Mouse (Mus musculus) layer of hippocampus, adult 8-10 months (tissue): ENCODE measurements around the gene Mettl3. TPM values are rescaled to one million over a fixed set of nuclear protein-coding genes. Genes with fewer than 3 reads are reported as not detected.
A peak's percentile ranks its signal among the peaks of the same experiment; 100 is the strongest.
"Not testable (repeated sequence)": the region's sequence is repeated elsewhere in the genome, so short reads cannot be mapped to it uniquely, and the experiment has no call there.

Experiments used
- DNase-seq, 2 experiments: peaks; one replicate each; pipeline ENCODE4 v3.0.0; 2022; ENCODE audit warnings: low spot score in 2 of 2
- total RNA-seq, 4 experiments: library from RNA; stranded (reverse); gene quantifications; 2 replicates each; pipeline ENCODE4 v1.2.4; 2022

Mettl3 gene
- total RNA-seq = 10 to 100 TPM; 35.5 to 54.7 (median 43.9) TPM

DNA sequence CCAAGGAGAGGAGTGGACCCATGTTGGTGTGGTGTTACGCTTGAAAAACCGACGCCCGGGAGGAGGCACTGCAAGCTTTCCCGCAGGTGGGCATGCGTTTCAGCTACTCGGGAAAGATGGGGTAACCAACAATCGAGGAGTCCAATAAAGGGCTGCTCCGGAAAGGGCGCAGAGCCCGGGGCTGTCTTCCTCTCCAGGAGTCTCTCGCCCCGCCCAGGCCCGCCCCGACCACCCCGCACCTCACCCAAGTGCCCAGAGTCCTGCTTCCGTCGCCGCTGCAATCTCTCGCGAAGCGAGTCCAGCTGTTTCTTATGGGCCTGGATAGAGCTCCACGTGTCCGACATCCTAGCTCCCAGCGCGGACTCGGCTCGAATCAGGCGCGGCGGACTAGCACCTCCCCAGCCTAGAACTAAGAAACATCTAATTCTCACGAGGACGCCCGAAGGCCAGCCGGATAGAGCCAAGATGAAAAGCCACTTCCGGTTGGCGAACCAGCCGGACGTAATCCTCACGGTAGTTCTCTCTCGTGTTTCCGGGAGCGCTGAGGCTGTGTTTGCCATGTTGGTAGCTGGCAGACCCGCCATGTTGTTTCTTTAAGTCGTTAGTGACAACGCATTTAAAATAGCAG lies at the start of gene Mettl3:
TSS of gene Mettl3 (minus strand) at position 485 of the 628 bp plus-strand sequence.
- peak; percentile 89 to 92 for DNase-seq

DNA sequence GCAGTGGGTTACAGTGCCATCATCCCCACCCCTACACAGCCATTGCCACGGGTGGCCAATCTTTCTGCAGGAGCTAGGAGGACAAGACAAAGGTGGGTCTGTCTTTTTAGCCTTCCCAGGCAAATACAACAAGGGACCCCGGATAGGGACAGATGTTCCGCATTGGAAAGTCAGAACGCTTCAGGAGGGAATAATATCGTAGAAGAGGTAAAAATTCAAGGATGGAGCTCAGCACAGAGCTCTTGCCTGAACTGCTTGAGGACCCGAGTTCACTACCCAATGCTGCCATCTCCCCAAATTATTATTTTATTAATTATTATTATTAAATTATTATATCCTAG lies 34.6 kb upstream of the Mettl3 start:
- DNase-seq = no peak

DNA sequence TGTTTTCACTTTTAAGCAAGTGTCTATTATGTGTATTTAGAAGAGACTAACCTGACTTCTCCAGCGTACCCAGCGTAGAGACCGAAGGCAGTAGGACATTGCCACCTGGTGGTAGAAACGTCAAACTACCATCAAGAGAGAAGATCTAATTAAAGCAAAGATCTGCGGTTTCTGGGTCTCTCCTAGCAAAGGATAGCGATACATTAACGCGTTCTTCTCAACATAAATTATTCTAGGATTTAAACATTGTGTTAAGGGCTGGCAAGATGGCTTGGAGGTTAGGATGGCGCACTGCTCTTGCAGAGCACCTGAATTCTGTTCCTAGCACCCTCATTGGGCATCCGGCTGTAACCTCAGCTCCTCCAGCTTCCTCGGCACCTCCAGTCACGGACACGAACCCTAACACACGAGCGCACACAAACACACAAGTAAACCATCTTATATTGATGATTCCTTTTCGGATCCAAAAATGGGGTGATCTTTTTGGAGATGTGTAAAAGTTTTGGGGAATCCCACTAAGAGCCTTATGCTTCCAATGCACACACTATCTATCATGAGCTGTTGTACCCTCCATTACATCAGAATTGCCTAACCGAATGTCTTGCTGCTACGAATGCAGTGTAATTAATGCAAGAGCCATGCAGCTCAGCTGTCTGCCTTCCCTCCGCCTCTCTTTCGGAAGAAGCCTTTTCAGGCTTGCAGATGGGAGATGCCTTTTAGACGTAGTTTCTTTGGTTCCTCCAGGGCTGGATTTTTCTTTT lies 34.0 kb upstream of the Mettl3 start:
- peak; percentile 50 to 71 for DNase-seq

DNA sequence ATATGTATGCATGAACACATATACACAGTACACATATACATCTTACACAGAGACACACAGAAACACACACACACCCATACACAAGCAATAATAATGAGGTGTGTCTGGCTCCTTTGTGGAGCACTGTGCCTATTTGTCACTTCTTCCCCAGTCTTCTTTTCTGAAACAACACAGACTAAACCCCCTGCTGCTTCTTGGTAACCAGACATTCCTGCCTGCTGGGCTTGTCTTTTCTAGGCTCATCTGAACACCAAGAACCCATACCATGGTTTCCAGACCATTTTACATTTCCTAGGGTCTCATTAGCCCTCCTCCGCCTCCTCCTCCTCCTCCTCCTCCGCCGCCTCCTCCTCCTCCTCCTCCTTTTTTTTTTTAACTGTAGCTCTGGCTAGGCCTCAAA lies 27.2 kb upstream of the Mettl3 start:
- no peak for DNase-seq

DNA sequence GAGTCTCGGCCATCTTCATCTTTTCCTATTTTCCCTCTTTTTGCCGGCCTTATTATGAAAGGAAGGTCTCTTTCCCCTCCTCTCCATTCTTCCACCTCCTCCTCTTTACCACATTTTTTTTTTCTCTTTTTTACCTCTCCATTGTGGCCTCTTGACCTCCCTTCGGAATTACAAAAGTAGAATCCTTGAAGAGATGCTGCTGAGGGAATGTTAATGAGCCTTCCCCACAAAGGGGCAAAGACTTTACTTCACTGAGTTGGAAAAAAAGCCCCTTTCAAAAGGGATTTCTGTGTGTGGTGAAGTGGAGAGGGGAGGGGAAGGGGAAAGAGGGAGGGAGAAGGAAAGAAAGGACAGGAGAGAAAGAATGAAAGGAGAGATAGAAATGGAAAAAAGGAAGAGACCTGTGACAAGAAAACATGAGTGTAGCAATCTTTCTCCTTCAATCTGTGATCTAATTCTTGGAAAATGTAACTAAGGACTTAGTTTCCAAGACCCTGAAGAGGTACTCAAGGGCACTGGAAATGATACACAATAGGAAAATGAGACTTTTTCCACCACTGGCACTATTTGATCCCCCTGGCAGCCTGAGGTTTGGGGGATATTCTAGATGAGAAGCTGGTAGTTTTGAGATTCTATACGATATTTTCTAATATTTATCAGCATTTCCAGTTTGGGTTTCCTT lies 26.3 kb upstream of the Mettl3 start:
- DNase-seq = no peak

DNA sequence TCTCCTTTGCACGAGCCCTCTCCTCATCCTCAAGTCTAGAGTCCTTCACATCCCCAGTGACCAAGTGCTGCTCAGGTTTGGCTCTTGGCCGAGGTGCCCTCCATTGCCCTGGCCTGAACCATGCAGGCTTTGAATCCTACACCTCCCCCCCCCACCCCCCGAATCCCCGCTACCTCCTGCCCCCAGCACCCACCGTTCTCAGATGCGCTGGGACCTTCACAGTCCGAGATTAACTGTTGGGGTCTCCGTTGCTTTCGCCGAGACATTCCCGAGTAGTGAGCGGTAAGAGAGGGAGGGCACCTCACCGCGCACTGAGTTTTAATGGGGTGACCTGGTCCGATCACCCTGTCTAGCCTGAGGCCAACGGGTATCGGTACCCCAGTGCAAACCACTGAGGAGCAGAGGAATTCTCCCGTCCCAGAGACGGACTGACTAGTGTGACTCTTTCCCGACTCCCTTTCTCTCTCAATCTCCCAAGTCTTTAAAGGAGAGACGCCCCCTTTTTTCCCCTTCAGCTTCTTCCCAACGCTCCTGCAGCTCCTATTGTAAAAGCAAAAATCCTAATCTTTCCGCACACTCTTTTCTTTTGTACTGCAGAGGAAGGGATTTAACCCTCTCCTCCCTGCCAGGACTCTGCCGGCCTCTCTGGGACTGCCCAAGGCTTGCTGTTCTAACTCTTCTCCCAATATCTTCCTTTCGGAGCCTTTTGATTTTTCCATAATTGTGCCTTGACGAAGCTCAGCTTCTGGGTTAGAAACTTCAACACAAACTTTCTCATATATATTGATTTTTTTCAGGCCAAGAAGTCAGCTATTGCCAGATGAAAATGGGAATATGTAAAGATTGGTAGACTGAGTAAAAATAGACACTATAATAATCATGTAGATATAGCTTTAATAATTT lies 23.2 kb upstream of the Mettl3 start, which contains the start of gene Sall2:
TSS of gene Sall2 (minus strand) at position 853 of the 903 bp plus-strand sequence.
- no peak for DNase-seq

DNA sequence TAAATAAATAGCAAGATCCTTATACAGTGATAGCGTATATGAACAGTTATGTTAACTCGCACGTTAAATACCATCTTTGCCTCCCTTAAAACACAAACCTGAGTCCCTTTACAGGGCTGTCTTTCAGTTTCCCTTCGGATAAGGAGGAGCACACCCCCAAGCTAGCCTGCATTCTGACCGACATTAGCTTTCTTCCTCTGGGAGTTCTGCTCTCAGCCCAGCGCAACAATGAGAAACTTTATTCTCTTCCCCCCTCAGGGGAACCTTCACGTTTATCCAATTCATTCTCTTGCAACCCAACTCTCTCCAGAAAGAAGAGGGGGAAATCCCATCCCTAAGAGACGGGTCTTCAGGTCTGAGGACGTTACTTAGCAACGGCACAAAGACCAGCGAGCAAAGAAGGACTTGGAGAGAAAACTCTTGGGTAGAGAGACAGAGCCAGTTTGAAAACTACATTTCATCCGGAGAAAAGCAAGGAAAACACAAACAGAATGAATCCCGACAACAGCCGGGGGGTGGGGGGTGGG lies 22.5 kb upstream of the Mettl3 start:
- no peak for DNase-seq

DNA sequence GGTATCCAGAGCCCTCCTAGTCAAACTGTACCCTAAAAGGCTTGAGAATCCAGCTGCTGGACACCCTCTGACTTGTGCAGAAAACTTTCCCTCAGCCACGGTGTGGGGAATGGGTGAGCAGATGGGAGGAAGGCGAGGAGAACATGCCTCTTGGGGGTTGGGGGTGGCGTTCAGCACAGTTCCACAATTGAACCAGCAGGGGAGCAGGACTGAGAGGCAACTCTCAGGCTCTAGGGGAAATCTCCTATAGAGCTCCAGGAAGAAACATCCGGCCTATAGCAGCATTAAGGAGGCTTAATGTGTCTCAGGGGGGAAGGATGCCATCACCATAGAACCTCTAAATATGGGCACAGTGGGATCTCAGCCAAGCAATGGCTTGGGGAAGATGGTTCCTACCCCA lies 21.0 kb upstream of the Mettl3 start:
- no peak for DNase-seq

DNA sequence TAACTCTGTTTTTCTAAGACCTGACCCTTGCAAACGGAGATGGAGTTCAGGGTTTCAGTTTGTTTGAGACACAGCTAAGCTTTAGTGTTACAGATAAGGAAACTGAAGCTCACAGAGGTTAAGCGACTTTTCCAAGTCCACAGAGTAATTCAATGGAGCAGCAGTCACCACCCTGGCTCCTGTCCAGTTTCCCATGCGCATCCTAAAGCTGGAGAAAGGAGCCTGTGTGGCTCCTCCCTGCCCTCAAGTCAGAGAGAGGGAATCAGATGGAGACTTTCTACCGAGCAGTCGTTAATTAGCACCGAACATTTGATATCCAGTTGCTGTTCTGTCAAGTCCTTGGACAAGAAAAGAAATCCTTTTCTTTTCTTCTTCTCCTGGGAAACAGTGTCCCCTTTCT lies 14.4 kb upstream of the Mettl3 start:
- DNase-seq = no peak

DNA sequence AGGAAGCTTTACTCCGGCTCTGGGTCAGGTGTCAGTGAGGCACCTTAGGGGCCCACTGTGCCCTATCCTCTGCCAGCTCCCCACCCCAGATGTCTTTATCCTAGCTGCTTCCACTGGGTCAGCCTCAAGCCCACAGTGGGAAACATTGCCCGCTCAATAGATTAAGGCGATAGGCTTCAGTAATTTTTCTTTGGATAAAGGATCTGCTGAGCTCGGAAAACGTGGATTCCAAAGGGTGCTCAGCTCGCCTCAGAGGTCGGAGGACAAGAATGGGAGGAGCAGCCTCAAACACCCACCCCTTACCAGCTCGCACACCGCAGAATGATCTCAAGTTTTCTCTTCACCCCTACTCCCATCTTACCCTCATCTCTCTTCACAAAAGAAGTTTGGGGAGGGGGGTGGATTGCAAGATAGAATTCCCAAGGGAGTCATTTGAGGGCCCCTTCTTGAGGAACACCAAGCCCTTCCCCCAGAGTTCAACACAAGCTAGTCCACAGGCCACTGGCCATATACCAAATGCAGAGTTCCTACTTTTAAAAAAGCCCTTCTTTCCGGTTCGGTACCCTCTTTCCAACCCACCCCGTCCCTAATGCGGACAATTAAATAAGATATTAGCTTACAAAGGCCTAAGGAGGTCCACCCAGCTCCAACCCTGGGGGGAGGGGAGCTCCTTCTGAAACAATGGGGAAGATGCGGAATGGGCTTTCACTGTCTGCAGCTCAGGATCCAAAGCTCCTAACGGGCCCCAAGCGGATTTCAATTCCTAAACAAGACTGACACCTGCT lies 11.7 kb upstream of the Mettl3 start:
- DNase-seq = no peak

DNA sequence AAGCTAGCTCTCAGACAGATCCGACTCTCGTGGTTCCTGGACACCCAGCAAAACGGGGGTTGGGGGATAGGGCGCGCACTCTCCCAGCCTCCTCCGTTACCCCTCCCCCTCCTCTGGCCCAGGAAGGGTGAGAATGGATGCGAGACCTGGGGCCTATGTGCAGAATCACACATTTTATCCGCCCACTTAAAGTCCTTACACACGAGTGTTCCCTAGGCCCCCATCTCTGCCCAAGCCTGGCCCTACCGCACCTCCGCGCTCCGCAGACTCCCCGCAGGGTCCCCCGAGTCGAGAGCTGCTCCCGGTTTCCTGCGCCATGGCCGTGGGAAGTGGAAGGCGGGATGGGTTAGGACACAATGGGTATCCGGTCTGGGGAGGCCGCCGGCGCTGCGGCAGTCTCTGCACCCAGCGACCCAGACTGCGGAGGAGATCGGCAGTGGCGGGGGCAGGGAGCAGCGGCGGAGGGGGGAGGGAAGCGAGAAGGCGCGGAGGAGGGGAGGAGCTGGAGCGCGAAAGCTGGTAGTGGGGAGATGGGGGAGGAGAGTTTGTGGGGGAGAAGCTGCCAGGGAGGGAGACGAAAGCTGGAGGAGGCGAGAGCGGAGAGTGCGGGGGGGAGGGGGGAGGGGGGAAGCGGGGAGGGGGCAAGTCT lies 11.0 kb upstream of the Mettl3 start:
- DNase-seq = peak; percentile 59 to 65

DNA sequence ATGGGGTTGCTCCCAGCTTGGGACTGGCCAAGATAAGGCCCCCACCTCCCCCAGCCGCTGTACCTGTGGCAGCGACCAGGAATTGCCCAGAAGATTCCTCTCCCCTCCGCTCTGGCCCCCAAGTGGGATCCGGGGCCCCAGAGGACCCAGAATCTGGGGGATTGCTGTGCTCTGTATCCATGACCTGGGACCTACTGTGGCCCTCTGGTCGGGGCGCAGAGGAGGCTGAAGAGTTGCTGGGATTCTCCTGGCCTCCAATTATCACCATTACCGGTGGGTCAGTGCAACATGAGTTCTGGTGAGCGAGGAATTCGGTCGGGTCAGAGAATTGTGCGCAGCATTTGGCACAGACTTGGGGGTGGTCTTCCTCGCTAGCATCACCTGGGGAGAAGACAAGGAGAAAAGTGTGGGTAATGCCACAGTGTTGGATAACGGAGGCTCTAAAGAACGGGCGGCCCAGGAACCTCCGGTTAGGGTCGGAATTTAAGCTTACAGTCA lies 10.4 kb upstream of the Mettl3 start:
- DNase-seq = no peak

DNA sequence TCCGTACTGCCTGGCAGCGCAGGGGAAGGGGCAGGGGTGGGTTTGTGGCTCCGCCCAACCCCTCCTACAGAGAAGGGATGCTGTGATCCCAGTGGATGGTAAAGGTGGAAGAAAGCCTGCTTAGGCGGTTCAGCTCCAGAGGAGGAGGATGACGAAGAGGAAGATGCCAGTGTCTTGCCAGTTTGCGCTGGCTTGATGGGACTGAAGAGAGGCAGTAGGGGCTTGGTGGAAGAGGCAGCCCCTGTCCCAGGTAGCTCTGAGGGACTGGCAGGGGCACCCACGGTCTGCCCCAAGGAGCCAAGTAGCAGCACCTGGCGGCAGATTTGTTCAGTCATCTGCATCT lies 9.9 kb upstream of the Mettl3 start:
- no peak for DNase-seq

DNA sequence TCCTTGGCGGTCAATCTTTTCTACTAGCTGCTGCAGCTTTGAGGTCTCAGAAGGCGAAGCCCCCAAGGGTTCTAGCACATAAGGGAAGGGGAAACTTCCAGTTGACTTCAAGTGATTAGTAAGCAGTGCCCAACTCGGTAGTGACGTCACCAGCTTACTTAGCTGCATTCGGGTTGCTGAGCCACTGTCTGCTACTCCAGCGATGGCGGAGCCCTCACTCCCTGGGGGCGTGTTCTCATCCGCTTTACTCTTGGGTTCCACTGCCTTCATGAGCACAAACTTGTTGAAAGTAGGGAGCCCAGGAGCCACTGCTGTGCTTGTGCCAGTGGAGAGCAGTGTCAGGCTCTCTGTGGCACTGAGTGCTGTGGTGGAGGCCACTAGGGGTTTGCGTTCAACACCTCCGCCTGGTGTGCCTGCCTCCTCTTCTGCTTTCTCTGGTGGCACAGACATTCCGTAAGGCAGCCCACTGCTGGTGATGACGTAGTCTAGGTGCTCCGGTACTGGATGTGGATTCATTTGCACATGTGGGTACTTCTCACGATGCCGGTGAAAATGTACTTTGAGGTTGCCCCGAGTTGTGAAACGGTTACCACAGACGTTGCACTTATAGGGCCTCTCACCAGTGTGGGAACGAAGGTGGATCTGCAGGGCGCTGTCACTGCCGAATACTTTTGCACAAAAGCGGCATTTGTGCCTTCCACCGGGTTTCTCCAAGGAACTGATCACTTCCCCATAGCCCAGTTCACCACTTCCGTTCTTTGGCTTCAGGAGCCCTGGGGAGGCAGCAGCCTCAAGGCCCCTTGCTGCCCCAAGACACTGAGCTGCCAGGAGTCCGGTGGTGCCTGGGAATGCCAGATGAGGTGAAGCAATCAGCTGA lies 9.2 kb upstream of the Mettl3 start:
- no peak for DNase-seq

DNA sequence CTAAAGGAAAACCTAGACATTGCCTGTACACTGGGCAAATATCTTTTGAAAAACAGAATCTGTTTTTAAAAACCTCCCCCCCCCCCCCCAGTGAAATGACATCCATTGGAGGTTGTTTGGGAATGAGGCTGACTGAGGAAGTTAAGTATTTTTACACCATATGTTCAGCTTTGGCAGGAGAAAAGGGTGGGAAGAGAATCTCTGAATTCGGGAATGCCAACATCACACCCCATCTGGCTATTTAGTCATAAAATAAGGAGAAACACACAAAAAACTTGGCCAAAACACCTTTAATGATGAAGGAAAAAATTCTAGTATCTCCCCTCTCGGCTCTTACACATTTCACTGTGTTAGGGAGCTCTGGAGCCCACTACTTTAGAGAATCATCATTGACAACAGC lies 6.0 kb upstream of the Mettl3 start:
- DNase-seq = no peak

DNA sequence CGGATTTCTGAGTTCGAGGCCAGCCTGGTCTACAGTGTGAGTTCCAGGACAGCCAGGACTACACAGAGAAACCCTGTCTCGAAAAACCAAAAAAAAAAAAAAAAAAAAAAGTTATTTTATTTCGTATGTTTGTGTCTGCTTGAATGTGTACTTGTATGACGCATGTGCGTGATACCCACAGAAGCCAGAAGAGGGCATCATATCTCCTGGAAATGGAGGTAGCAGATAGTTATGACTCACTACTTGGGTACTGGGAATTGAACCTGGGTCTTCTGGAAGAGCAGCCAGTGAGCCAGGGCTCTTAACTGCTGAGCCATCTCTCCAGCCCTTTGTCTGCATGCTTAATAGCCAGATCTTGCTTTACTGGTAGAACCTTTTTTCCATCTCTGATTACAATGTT lies 5.4 kb upstream of the Mettl3 start:
- DNase-seq = not testable (repeated sequence)

DNA sequence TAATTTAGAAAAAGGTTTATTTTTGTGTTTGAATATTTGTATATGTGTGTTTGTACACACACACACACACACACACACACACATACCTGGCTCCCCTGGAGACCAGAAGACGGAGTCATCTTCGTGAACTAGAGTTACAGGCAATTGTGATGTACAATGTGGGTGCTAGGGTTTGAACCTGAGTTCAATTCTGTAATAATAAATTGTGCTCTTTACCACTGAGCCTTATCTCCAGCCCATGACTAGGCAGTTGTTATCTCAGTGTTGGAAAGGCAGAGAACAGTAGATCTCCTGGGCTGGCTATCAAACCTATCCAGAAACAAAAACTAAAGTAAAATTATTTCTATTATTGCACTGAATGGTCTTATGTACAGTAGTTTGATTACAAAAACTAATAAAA lies 1.2 kb upstream of the Mettl3 start:
- DNase-seq = no peak

DNA sequence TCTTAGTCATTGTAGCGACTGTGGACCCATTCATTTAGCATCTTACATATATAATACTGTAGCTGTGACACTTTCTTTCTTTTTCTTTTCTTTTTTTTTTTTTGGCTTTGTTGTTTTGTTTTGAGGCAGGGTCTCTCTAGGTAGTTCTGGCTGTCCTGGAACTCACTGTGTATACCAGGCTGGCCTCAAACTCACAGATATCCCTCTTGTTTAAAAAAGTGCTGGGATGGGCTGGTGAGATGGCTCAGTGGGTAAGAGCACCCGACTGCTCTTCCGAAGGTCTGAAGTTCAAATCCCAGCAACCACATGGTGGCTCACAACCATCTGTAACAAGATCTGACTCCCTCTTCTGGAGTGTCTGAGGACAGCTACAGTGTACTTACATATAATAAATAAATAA lies 1.4 kb downstream of the Mettl3 start:
- DNase-seq = not testable (repeated sequence)
